Mouse (Mus musculus) left cerebral cortex, postnatal 14 days (tissue): ENCODE measurements at regions not wholly inside any gene's neighbourhood (a gene's known extent, or its start where the extent isn't known, plus 50 kb on each side); places are given as distances from the start of the nearest gene placed in this dataset.
A peak's percentile ranks its signal among the peaks of the same experiment; 100 is the strongest.

Experiments used
- DNase-seq, 2 experiments: peaks; one replicate each; pipeline ENCODE4 v3.0.0; 2021 to 2022; ENCODE audit warnings: low spot score in 2 of 2, mixed read lengths in 1 of 2
- intact Hi-C: fragments of 180-260 bp; cut with DNase I; formaldehyde crosslinking; loops from one replicate; pipeline ENCODE4 v1.15.1; 2025

GRCm38 (mm10) chr13:25483309-25483708 is 213.0 kb upstream of the Nrsn1 start:
- no peak for DNase-seq
- intact Hi-C loops, result no loop called here

- intact Hi-C loops, result no loop called here
- DNase-seq, result no peak
Observed at GRCm38 (mm10) chr13:25451917-25452316, 181.6 kb upstream of the Nrsn1 start.

- intact Hi-C loops, result no loop called here
- DNase-seq, result no peak
Observed at GRCm38 (mm10) chr13:25451357-25451861, 181.1 kb upstream of the Nrsn1 start.

- intact Hi-C loops, result no loop called here
Observed at GRCm38 (mm10) chr13:25429701-25430418, 159.6 kb upstream of the Nrsn1 start.

GRCm38 (mm10) chr13:25403182-25403795 is 133.0 kb upstream of the Nrsn1 start:
- no peak for DNase-seq
- intact Hi-C loops, result no loop called here

More at GRCm38 (mm10) chr13:25429701-25430418, 159.6 kb upstream of the Nrsn1 start:
- DNase-seq, result no peak

GRCm38 (mm10) chr13:25402691-25403090 is 132.4 kb upstream of the Nrsn1 start:
- DNase-seq, result no peak
- intact Hi-C loops, result no loop called here

GRCm38 (mm10) chr13:25401936-25402504 is 131.7 kb upstream of the Nrsn1 start:
- DNase-seq, result no peak
- intact Hi-C loops, result no loop called here

GRCm38 (mm10) chr13:25392770-25393290 is 122.5 kb upstream of the Nrsn1 start:
- DNase-seq, result no peak
- intact Hi-C loops, result no loop called here

GRCm38 (mm10) chr13:25362627-25362967 is 92.3 kb upstream of the Nrsn1 start:
- DNase-seq, result no peak
- intact Hi-C loops, result no loop called here

GRCm38 (mm10) chr13:25361850-25362626 is 91.7 kb upstream of the Nrsn1 start:
- intact Hi-C loops, result no loop called here

GRCm38 (mm10) chr13:25347558-25347957 is 77.3 kb upstream of the Nrsn1 start:
- intact Hi-C loops, result no loop called here
- no peak for DNase-seq

More at GRCm38 (mm10) chr13:25361850-25362626, 91.7 kb upstream of the Nrsn1 start:
- peak; percentile 50 to 77 for DNase-seq

- intact Hi-C loops, result no loop called here
- DNase-seq, result no peak
Observed at GRCm38 (mm10) chr13:25343309-25343708, 73.0 kb upstream of the Nrsn1 start.

- intact Hi-C loops, result no loop called here
- no peak for DNase-seq
Observed at GRCm38 (mm10) chr13:25341826-25342225, 71.5 kb upstream of the Nrsn1 start.

GRCm38 (mm10) chr13:25333803-25334202 is 63.5 kb upstream of the Nrsn1 start:
- DNase-seq, result no peak
- intact Hi-C loops, result no loop called here
